Mouse (Mus musculus) ES-Bruce4 (cell line): ENCODE results near the gene Mto1. TPM values are rescaled to one million over a fixed set of nuclear protein-coding genes. Genes with fewer than 3 reads are reported as not detected.
"Not testable (repeated sequence)": the region's sequence is repeated elsewhere in the genome, so short reads cannot be mapped to it uniquely, and the experiment has no call there.

Experiments
- H3K27ac ChIP-seq: 2 replicates; pipeline ENCODE4 v1.5.1; 2012; ENCODE audit warnings: low read length, inconsistent platforms; ENCODE audit not compliant: insufficient read depth
- H3K27me3 ChIP-seq: 2 replicates; pipeline ENCODE4 v1.6.1; 2012; ENCODE audit warnings: mild to moderate bottlenecking, low read length, inconsistent platforms; ENCODE audit not compliant: control insufficient read depth, poor library complexity, insufficient read depth, severe bottlenecking
- H3K36me3 ChIP-seq: 2 replicates; pipeline ENCODE4 v1.6.1; 2012; ENCODE audit warnings: inconsistent platforms, mild to moderate bottlenecking, low read length, moderate library complexity; ENCODE audit not compliant: control insufficient read depth, poor library complexity, insufficient read depth, severe bottlenecking
- H3K4me1 ChIP-seq: one replicate; pipeline ENCODE4 v1.8.1; 2011; ENCODE audit warnings: low read length; ENCODE audit not compliant: control insufficient read depth, insufficient read depth
- H3K4me3 ChIP-seq: 2 replicates; pipeline ENCODE4 v1.5.1; 2011; ENCODE audit warnings: low read depth, mild to moderate bottlenecking, low read length
- H3K9ac ChIP-seq: 2 replicates; pipeline ENCODE4 v1.6.1; 2012; ENCODE audit warnings: low read depth, mild to moderate bottlenecking, inconsistent platforms; ENCODE audit not compliant: poor library complexity, severe bottlenecking
- H3K9me3 ChIP-seq: replicated peaks from 2 replicates; pipeline ENCODE4 v1.6.1; 2012; ENCODE audit warnings: mild to moderate bottlenecking, low read length, inconsistent platforms; ENCODE audit not compliant: control insufficient read depth, poor library complexity, insufficient read depth, severe bottlenecking
- CTCF ChIP-seq: IDR thresholded peaks from one replicate; pipeline ENCODE4 v1.8.1; 2011; ENCODE audit warnings: low read depth, low read length
- EP300 ChIP-seq: IDR thresholded peaks from 2 replicates; pipeline ENCODE4 v1.6.1; 2011; ENCODE audit warnings: low read depth, low read length; ENCODE audit not compliant: insufficient read depth
- POLR2A ChIP-seq: IDR thresholded peaks from one replicate; pipeline ENCODE4 v1.8.1; 2011; ENCODE audit warnings: low read length; ENCODE audit not compliant: insufficient read depth
- polyA plus RNA-seq: library from polyadenylated mRNA; stranded (reverse); fragments of >200 nt; gene quantifications from 2 replicates; pipeline ENCODE4 v1.2.4, GENCODE M21; 2011; ENCODE audit warnings: low read depth; ENCODE audit not compliant: missing spikeins, insufficient read depth, insufficient read length

The Mto1 gene
- polyA plus RNA-seq, 1 experiment: 23.1 TPM

DNA sequence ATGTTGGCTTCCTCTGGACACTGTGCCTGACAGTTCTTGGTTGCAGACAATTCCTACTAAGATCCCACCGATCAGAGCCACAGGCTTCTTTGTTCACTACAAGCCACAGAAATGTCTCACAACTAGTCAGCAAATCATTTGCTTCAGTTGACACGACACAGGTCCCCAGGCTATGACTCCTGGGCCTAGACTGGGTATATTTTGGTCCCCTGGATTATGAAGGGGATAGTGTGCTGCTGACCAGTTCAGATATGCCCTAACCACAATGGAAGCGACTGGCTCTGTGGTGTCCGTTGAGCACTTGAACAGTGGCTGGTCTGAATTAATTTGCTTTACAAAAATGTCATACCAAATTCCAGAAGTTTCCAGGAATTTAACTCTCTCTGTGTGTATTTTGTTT lies 66.7 kb downstream of the Mto1 start:
- Histone ChIP-seq H3K9me3 (no peaks in the 10 kb centered on the region), H3K9ac (no peak overlapping the region), H3K4me3 (no peak overlapping the region), H3K4me1 (no peaks in the 10 kb centered on the region), H3K27ac (no peak overlapping the region), H3K27me3 (no peaks in the 10 kb centered on the region), H3K36me3 (no peaks in the 10 kb centered on the region)
- TF ChIP-seq POLR2A: no peak
- TF ChIP-seq EP300: no peak
- no peak for TF ChIP-seq CTCF

DNA sequence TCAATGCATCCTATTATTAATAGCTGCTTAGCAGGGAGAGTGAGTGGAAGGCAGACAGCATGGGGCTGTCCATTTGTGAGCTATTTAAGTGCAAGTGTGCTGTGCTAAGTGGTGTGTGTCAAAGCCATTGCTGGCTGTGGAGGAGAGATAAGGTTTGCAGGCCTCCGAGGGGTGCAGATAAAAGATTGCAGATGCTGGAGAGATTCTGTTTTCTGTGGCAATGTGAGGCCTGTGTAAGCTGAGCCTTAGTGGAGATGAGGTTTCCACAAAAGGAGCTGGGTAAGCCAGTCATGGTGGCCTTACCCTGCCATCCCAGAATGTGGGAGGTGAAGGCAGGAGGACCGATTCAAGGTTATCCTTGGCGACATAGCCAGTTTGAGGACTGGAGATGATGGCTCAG lies 68.1 kb downstream of the Mto1 start:
- Histone ChIP-seq H3K4me1 (no peaks in the 10 kb centered on the region), H3K9ac (no peak overlapping the region), H3K36me3 (no peaks in the 10 kb centered on the region)

DNA sequence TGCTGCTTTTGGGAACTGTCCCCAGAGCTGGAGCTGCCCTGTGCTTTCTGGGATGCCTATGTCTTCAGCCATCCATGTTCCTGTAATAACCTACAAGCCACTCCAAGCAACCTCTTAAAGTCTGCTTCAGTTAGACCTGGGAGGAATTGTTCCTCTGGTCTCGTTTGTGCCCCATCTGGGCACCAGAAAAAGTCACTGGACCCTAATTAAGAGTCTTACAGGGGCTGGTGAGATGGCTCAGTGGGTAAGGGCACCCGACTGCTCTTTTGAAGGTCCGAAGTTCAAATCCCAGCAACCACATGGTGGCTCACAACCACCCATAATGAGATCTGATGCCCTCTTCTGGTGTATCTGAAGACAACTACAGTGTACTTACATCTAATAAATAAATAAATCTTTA lies 69.2 kb downstream of the Mto1 start:
- not testable (repeated sequence) for H3K36me3 ChIP-seq, H3K9ac ChIP-seq, H3K4me3 ChIP-seq, H3K4me1 ChIP-seq, H3K27me3 ChIP-seq, H3K9me3 ChIP-seq, H3K27ac ChIP-seq

More for the DNA sequence above, 68.1 kb downstream of the Mto1 start:
- no peaks in the 10 kb centered on the region for H3K27me3 ChIP-seq
- TF ChIP-seq EP300 (no peak), CTCF (no peak), POLR2A (no peak)
- no peak overlapping the region for H3K4me3 ChIP-seq
- no peak overlapping the region for H3K27ac ChIP-seq
- H3K9me3 ChIP-seq: no peaks in the 10 kb centered on the region

GRCm38 (mm10) chr9:78520127-78520779 lies 72.2 kb downstream of the Mto1 start:
- Histone ChIP-seq H3K36me3 (peaks cover 29% of the 10 kb centered on the region), H3K9ac (peak overlapping the region; percentile 83), H3K27ac (peak overlapping the region; percentile 99), H3K4me3 (peak overlapping the region; percentile 98), H3K4me1 (no peaks in the 10 kb centered on the region), H3K27me3 (no peaks in the 10 kb centered on the region), H3K9me3 (no peaks in the 10 kb centered on the region)
- TF ChIP-seq EP300: peak; percentile 77
- no peak for TF ChIP-seq CTCF
- TF ChIP-seq POLR2A: peak; percentile 34

DNA sequence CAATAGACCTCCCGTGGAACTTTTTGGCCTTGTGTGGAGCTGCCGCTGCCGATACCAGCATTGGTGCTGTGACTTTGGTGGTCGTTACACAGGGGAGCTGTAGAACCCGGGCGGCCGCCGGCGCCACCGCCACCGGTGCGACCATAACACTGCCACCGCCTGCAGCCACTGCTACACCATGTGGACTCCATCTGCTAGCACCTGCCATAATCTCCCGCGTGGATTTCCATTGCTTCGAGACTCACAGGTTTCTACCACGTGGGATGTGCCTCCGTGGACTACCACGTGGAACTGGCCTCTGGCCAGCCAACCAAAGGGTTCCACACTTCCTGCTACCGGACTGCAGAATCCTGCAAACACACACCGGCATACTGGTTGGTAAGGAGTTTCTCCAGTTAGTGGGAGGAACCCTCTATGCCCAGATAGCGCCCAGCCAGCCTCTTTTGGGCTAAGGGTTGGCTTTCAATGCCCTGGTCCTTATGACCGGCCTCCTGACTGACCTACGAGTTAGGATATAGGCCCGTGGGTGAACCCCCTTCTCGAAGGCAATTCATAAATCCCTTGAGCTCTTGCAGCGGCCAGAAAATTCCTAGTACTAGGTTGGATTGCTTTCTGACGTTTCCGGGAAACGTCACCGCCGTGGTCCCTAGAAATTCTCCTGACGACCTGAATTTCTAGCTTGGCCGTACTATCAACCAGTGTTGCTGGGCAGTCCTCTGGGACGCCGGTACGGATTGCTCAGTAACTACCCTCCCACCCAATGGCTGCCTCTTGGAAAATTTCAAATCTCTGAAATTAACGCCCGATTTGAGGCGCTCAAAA lies 73.0 kb downstream of the Mto1 start:
- peak overlapping the region; percentile 98 for H3K4me3 ChIP-seq
- peaks cover 3% of the 10 kb centered on the region for H3K4me1 ChIP-seq
- H3K9me3 ChIP-seq: no peaks in the 10 kb centered on the region
- H3K36me3 ChIP-seq: peaks cover 31% of the 10 kb centered on the region
- H3K9ac ChIP-seq: peak overlapping the region; percentile 83
- H3K27ac ChIP-seq: peak overlapping the region; percentile 99
- H3K27me3 ChIP-seq: no peaks in the 10 kb centered on the region
- TF ChIP-seq EP300 (no peak), POLR2A (no peak), CTCF (no peak)

DNA sequence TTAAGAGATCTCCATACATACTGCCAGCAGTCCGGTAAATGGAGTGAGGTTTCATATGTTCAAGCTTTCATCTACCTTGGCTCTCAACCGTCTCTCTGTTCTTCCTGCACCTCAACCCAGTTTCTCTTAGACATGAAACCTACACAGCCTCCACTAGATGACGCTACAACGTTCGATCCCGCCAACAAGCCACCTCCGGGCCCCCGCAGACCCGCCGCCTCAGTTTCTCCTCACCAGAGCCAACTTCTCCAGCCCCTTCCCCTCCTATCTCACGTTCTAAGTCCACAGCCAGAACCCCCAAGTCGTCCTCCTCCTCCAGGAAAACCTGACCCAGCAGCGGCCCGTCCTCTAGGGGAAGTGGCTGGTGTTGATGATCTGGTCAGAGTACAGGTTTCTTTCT lies 73.7 kb downstream of the Mto1 start:
- Histone ChIP-seq H3K4me3 (peak overlapping the region; percentile 98), H3K27ac (peak overlapping the region; percentile 99), H3K36me3 (peaks cover 34% of the 10 kb centered on the region), H3K4me1 (peaks cover 4% of the 10 kb centered on the region), H3K9me3 (no peaks in the 10 kb centered on the region), H3K27me3 (no peaks in the 10 kb centered on the region), H3K9ac (peak overlapping the region; percentile 83)
- TF ChIP-seq EP300 (no peak), POLR2A (no peak), CTCF (peak; percentile 59)

Other genes starting within 250 kb of the Mto1 start
- gene Gsta1, start 217.6 kb upstream of the Mto1 start, polyA plus RNA-seq: not detected in 2 replicates
- not detected in 2 replicates for gene Gm3776, start 191.1 kb upstream of the Mto1 start, polyA plus RNA-seq
- gene Gm10639, start 158.3 kb upstream of the Mto1 start, polyA plus RNA-seq: not detected in 2 replicates
- not detected in 2 replicates for gene Omt2a, start 133.4 kb upstream of the Mto1 start, polyA plus RNA-seq
- gene Omt2b, start 120.6 kb upstream of the Mto1 start, polyA plus RNA-seq: not detected in 2 replicates
- not detected in 2 replicates for gene Gsta2, start 92.4 kb upstream of the Mto1 start, polyA plus RNA-seq
- gene Dppa5a, start 80.0 kb upstream of the Mto1 start, polyA plus RNA-seq: 5,317 and 5,424 TPM in 2 replicates
- 75.0 and 86.4 TPM in 2 replicates for gene Ooep, start 69.5 kb upstream of the Mto1 start, polyA plus RNA-seq
- gene Ddx43, start 52.4 kb upstream of the Mto1 start, polyA plus RNA-seq: 2.8 and 4.9 TPM in 2 replicates
- 1.1 and 1.2 TPM in 2 replicates for gene Cgas, start 5.0 kb upstream of the Mto1 start, polyA plus RNA-seq
- gene Gm17324, start 578 bp downstream of the Mto1 start, polyA plus RNA-seq: not detected in 2 replicates
- gene Eef1a1, start 40.9 kb downstream of the Mto1 start, polyA plus RNA-seq: 19,892 and 21,149 TPM in 2 replicates
- 12.7 and 14.9 TPM in 2 replicates for gene Slc17a5, start 139.8 kb downstream of the Mto1 start, polyA plus RNA-seq
- gene Cd109, start 167.3 kb downstream of the Mto1 start, polyA plus RNA-seq: 5.7 and 5.8 TPM in 2 replicates